Mouse (Mus musculus) midbrain, embryonic 14.5 days (tissue): ENCODE measurements around the gene Cfap97d1. TPM values are rescaled to one million over a fixed set of nuclear protein-coding genes. Genes with fewer than 3 reads are reported as not detected.

Source experiments
- ATAC-seq: fragments of 200-750 bp; cut with Nextera tagmentation; 2 replicates; pipeline ENCODE4 v1.8.0; 2017; ENCODE audit warnings: moderate number of reproducible peaks, moderate library complexity; ENCODE audit not compliant: low FRiP score, low TSS enrichment
- DNase-seq: peaks from one replicate; pipeline ENCODE4 v3.0.0-alpha.2; 2015
- H3K27ac ChIP-seq: fragments of 300-500 bp; sonication (generic); replicated peaks from 2 replicates; pipeline ENCODE4 v1.5.1; 2014; ENCODE audit warnings: mild to moderate bottlenecking, low read depth, low read length, moderate library complexity
- H3K27me3 ChIP-seq: fragments of 300-500 bp; sonication (generic); 2 replicates; pipeline ENCODE4 v1.6.1; 2014; ENCODE audit warnings: low read length, control low read depth, mixed read lengths; ENCODE audit not compliant: control insufficient read depth, insufficient read depth
- H3K36me3 ChIP-seq: fragments of 300-500 bp; sonication (generic); 2 replicates; pipeline ENCODE4 v1.6.1; 2014; ENCODE audit warnings: low read length, control low read depth; ENCODE audit not compliant: control insufficient read depth, insufficient read depth
- H3K4me1 ChIP-seq: fragments of 300-500 bp; sonication (generic); 2 replicates; pipeline ENCODE4 v1.6.1; 2014; ENCODE audit warnings: mild to moderate bottlenecking, antibody characterized with exemption, low read length, control low read depth; ENCODE audit not compliant: control insufficient read depth, insufficient read depth
- H3K4me2 ChIP-seq: fragments of 300-500 bp; sonication (generic); 2 replicates; pipeline ENCODE4 v1.6.1; 2014; ENCODE audit warnings: mild to moderate bottlenecking, low read length, moderate library complexity
- H3K4me3 ChIP-seq: fragments of 300-500 bp; sonication (generic); replicated peaks from 2 replicates; pipeline ENCODE4 v1.5.1; 2014; ENCODE audit warnings: low read depth, low read length
- H3K9ac ChIP-seq: fragments of 300-500 bp; sonication (generic); replicated peaks from 2 replicates; pipeline ENCODE4 v1.6.1; 2014; ENCODE audit warnings: mild to moderate bottlenecking, low read length, moderate library complexity
- H3K9me3 ChIP-seq: fragments of 300-500 bp; sonication (generic); 2 replicates; pipeline ENCODE4 v1.6.1; 2016; ENCODE audit warnings: low read length, control low read depth, mixed read lengths; ENCODE audit not compliant: control insufficient read depth
- WGBS: fragments of 180-500 bp; shearing (Covaris S2); extraction: QIAGEN DNeasy Blood & Tissue Kit; methylation state at CpG from one replicate; pipeline ENCODE4 v1.1.7; 2014; 5-methylcytosine and 5-hydroxymethylcytosine counted together
- polyA plus RNA-seq: library from polyadenylated mRNA; unstranded; fragments of >200 nt; fragmentation: Nextera tagmentation; extraction: Ambion mirVana; gene quantifications from 2 replicates; pipeline ENCODE4 v1.2.1, GENCODE M21; 2014

Cfap97d1 gene
- polyA plus RNA-seq, 1 experiment from 2014 or later: not detected

DNA sequence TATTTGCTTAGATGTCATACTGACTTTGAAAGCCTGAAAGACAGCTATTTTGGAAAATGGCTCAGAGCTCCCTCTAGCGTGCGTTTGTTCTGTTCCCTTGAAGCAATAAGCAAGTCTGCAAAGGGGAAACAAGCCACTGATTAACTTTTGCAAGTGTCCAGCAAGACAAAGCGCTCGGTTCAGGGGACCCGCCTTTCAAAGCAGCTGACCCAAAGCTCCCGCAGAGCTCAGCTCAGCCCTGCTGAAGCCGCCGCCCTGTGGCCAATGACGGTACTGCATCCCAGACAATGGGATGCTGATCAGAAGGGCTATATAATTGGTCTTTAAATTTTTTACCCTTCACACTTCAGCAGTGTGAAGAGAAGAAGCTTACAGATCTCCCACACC, 56.1 kb downstream of the Cfap97d1 start:
- H3K4me1 ChIP-seq: no peaks in the 10 kb centered on the region
- peaks cover 2% of the 10 kb centered on the region for H3K9me3 ChIP-seq
- H3K27ac ChIP-seq: no peak overlapping the region
- H3K4me2 ChIP-seq: no peak overlapping the region
- DNase-seq (peak; percentile 90), ATAC-seq (no peak; the same call in 1 of the 2 replicates)
- no peak overlapping the region for H3K4me3 ChIP-seq
- H3K36me3 ChIP-seq: no peaks in the 10 kb centered on the region
- H3K9ac ChIP-seq: no peak overlapping the region
- no peaks in the 10 kb centered on the region for H3K27me3 ChIP-seq
- 0% methylated on average over 9 of the region's 9 CpGs for WGBS

DNA sequence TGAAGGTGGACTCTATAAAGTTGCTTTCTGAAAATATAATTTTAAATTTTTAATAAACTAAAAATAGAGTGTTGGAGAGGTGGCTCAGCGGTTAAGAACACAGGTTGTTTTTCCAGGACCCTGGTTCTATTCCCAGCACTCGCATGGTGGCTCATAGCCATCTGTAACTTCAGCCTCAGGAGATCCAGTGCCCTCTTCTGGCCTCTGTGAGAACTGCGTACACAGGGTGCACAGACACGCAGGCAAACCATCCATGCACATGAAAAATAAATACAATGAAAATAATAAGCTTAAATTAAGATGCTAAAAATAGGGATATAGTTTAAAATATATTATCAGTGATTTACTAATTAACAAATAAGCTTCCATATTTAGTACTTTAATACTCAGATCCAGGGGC, 56.6 kb downstream of the Cfap97d1 start:
- ATAC-seq (no peak), DNase-seq (no peak)
- Histone ChIP-seq H3K4me1 (no peaks in the 10 kb centered on the region), H3K9ac (no peak overlapping the region), H3K4me3 (no peak overlapping the region), H3K27me3 (no peaks in the 10 kb centered on the region), H3K9me3 (peaks cover 6% of the 10 kb centered on the region), H3K27ac (no peak overlapping the region), H3K4me2 (no peak overlapping the region), H3K36me3 (no peaks in the 10 kb centered on the region)
- WGBS: 75% methylated on average over 4 of the region's 4 CpGs

DNA sequence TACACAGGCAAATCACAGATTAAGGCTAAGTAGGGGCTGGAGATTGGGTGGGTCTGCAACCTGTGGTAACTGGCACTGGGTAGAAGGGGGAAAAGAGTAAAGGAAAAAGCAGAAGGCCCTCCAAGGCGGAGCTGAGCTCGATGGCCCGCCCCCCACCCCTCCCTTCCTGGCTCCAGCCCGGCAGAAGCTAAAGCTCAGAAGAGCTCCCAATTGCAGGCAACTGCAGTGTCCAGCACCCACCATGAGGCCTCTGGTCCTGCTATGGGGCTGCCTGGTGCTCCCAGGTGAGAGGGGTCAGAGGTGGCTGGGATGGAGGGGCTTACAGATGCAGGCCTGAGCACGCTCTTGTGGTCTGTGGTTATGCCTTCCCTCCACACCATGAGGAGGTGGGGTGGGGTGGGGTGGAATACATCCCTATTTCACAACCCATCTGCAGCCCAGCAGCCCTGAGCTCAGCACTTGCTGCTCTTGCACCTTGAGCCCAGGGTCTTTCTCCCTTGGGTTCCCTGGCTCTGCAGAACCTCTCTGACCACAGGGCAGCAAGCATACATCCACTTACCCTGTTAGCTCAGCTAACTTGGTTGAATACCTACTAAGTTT, 57.4 kb downstream of the Cfap97d1 start, which contains the start of gene Cd300lg:
Gene Cd300lg, plus strand, starts transcription at position 160 of the 600 bp plus-strand sequence.
- no peak for ATAC-seq

More for the DNA sequence above, 57.4 kb downstream of the Cfap97d1 start, which contains the start of gene Cd300lg:
- Histone ChIP-seq H3K4me2 (no peak within 1 kb of the TSS), H3K27ac (no peak within 1 kb of the TSS), H3K4me3 (no peak within 1 kb of the TSS), H3K36me3 (no peaks in the 10 kb centered on the region), H3K9me3 (peaks cover 12% of the 10 kb centered on the region), H3K4me1 (no peaks in the 10 kb centered on the region), H3K9ac (no peak within 1 kb of the TSS), H3K27me3 (no peaks in the 10 kb centered on the region)
- no peak for DNase-seq
- 72% methylated on average over 5 of the region's 5 CpGs for WGBS

Other genes starting within 250 kb of the Cfap97d1 start
- 4.0 and 6.9 TPM in 2 replicates for gene Etv4, start 198.9 kb upstream of the Cfap97d1 start, polyA plus RNA-seq
- gene Meox1, start 89.9 kb upstream of the Cfap97d1 start, polyA plus RNA-seq: 0.25 and 0.40 TPM in 2 replicates
- not detected in 2 replicates for gene Sost, start 17.3 kb upstream of the Cfap97d1 start, polyA plus RNA-seq
- 16.5 and 17.2 TPM in 2 replicates for gene Dusp3, start 2.7 kb downstream of the Cfap97d1 start, polyA plus RNA-seq
- 45.4 and 54.2 TPM in 2 replicates for gene Mpp3, start 44.2 kb downstream of the Cfap97d1 start, polyA plus RNA-seq
- gene Cd300lg, start 57.2 kb downstream of the Cfap97d1 start, polyA plus RNA-seq: 0.15 and 0.17 TPM in 2 replicates
- gene Mpp2, start 104.2 kb downstream of the Cfap97d1 start, polyA plus RNA-seq: 22.5 and 23.9 TPM in 2 replicates
- not detected in 2 replicates for gene Ppy, start 117.0 kb downstream of the Cfap97d1 start, polyA plus RNA-seq
- gene Pyy, start 123.6 kb downstream of the Cfap97d1 start, polyA plus RNA-seq: not detected in 2 replicates
- gene Nags, start 161.2 kb downstream of the Cfap97d1 start, polyA plus RNA-seq: 0.08 TPM in 1 of 2 replicates, not detected in the other
- 32.8 and 36.1 TPM in 2 replicates for gene Tmem101, start 172.1 kb downstream of the Cfap97d1 start, polyA plus RNA-seq
- 76.0 and 80.9 TPM in 2 replicates for gene Lsm12, start 201.0 kb downstream of the Cfap97d1 start, polyA plus RNA-seq
- gene G6pc3, start 205.3 kb downstream of the Cfap97d1 start, polyA plus RNA-seq: 31.6 and 43.7 TPM in 2 replicates
- 54.4 and 56.6 TPM in 2 replicates for gene Hdac5, start 245.9 kb downstream of the Cfap97d1 start, polyA plus RNA-seq